Mouse (Mus musculus) layer of hippocampus, adult 9-11 months (tissue): ENCODE data around the gene Rnf150.

ENCODE experiments used
- DNase-seq: peaks from one replicate; pipeline ENCODE4 v3.0.0; 2022

Rnf150 gene

DNA sequence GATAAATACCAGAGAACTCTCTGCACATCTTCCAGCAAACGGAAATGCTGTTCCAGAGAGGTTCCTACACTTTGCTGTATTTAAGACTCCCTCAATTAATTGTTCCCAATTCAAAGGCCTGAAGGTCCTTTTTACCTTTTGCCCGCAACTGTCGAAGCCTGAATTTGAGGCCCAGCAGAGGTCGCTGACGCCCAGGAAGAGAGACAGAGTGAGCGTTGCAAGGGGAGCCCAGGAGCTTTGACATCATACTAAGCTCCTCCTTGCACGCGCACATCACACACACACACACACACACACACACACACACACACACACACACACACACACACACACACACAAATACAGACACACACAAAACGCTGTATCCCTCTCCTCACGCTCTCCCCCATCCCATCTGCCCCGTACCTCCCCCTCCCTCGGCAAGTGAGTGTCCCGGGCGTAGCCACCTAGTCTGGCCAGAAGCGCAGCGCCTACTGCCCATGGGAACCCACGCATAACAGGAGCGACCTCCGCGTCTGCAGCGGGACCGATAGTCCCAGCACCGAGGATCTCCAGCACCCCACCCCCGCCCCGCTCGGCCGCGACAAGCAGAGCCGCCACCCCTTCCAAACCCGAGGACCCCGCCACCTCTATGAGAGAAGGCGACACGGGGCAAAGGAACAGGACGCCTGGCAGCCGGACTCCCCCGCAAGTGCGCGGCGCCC lies at the start of gene Rnf150:
Gene Rnf150 (plus strand): TSS at position 316 of the 704 bp plus-strand sequence.
- peak; percentile 83 for DNase-seq

DNA sequence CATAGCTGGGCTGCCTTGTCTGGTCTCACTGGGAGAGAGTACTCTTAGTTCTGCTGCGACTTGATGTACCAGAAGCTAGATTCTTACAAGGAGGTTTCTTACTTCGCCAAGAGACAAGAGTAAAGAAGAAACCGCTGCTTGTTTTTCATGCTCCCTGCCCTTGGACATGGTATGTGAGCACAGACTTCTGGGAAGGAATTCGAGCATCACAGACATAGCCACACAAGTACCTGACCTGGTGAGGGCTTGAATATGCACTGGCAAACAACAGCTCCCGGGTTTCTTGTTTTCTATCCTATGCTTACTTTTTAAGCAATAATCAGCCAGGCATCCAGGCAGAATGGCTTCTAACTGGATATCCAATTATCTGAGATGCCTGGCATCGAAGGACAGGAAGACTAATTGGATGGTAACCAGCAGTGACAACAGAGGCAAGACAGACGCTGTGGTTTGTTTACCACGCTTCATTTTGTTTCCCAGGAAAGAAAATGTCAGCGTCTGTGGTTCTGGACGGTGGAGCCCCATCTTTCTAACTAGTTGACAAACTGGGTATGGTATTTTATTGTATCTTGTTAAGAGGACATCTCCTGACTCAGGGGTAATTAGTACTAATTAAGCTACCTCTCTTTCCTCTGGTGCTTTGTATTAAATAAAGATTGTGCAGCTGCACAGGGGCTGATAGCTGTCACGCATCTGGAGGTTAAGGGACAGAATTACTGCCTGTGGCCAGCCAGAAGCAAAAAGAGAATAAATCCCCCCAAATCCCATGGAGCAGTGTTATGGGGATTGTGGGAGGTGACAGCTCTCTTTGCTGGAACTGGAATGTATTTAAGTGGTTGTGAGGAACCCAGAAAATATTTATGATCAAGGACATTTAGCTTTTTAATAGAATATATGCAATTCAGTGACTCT lies 36.8 kb upstream of the Rnf150 start:
- DNase-seq: no peak

DNA sequence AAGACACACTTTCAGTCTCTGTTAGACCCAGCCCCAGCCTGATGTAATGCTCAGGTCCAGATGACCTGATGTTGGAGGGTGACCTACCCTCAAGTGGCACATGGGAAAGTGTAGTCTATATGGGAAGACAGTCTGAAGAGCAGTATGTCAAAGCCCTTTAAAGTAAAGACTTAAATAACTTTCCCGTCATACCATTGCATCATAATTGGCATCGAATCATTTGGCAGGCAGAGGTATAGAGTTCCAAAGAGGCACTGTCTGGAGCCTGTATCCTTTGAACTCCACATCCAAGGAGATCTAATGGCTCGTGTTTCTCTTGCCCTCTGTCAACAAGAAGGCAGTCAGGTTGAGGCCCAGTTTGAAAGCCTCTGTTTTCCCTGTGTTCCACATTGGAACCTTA lies 22.7 kb upstream of the Rnf150 start:
- DNase-seq: no peak

DNA sequence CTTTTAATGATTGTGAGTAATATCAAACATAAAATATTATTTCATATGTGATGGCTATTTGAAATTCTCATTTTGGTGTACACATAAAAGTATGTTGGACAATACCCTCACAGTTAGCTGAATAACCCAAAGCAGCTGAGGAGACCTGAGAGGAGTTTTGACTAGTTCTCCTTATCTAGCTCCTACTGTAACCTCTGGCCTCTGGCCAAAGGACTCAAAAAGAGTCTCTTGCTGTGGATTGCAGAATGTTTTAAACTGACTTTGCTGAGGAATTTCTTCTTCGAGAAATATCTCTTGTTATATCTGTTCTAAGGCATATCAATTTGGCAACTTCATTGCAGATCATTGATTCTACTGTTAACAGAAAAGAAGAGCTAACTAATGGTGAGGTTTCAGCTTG lies 22.2 kb upstream of the Rnf150 start:
- no peak for DNase-seq

DNA sequence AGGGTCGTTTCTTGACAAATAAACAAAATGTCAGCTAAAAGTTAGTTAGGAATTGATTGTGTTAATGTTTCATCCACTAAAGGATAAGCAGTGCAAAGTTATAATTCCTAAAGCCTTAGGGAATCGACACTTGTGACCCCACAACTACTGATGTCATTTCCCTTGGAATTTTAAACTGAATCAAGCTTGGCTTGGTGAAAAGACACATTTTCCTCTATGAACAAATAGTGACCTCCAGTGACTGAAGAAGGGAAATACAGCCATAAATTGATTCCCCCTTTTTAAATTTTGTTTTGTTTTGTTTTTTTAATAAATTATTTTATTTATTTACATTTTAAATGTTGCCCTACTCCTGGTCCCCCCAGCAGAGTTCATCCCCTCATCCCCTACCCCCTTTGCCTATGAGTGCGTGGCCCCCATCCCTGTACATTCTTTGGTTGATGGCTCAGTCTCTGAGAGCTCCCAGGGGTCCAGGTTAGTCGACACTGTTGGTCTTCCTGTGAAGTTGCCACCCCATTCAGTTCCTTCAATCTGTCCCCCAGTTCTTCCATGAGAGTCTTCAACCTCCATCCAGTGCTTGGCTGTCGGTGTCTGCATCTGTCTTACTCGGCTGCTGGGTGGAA lies 21.5 kb upstream of the Rnf150 start:
- no peak for DNase-seq

DNA sequence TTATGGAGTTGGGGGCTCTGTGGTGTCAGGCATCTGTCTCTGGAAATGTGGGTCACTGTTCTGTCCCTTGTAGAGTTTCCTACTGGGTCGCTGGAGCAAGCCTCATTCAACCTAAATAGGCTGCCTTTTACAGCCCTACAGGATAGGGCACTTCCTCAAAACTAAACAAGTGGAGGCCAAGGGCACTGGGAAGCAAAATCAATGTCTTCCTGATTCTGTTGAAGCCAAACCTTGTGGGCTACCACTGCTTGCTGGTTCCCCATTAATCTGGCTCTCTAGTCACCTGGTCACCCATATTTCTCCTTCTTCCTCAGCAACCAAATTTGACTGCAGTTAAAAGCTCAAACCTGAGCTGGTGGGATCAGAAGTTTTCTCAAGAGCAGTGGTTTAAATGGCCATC lies 19.5 kb upstream of the Rnf150 start:
- DNase-seq: no peak

DNA sequence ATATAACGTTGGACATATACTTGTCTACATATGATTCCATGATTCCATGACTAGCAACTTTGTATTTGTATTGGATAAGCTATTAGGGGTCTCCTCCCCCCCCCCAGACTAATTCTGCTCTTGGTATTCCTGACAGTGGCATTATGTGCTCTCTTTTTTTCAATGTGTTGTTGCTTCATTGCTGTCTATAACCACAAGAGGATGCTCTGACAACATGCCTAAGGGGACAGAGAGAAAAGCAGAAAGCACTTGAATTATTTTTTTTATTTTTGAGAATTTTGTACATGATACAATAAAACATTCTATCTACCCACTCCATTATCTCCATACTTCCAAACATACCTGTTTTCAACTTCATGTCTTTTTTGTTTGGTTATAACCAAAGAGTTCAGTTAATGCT lies 18.7 kb upstream of the Rnf150 start:
- DNase-seq: no peak

DNA sequence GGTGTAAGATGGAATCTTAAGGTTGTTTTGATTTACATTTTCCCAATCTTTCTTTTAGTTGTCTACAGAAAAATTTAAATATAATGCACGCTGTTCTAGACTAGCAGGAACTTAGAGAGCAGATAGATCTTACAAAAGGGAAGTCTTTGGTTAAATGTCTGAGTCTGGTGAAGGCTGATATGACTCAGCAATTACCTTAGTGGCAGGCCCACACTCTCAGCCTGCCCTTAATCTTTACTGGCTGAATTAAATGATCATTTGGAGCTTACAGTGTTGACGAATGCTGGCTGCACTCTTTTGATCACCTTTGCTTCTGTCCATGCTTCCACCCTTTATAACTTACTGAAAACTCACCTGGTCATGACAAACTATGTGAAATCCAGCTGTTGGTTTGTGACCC lies 17.1 kb upstream of the Rnf150 start:
- no peak for DNase-seq

DNA sequence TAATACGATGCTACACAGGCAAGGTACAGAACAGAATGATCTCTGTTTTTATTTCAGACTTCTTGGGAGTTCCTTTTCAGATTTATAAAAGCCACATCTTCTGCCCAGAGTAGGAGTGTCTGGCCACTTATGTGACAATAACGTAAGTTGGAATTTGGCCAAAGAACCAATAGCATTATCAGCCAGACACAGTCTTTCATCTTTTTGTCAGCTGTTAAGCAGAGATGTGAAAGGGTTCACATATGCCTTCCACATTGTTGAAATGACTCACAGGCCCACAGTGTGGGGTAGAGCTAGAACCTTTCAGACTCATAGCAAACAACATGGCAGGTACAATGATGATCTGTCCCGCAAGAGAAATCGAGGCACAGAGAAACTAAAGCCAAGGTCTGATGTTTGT lies 16.4 kb upstream of the Rnf150 start:
- no peak for DNase-seq

DNA sequence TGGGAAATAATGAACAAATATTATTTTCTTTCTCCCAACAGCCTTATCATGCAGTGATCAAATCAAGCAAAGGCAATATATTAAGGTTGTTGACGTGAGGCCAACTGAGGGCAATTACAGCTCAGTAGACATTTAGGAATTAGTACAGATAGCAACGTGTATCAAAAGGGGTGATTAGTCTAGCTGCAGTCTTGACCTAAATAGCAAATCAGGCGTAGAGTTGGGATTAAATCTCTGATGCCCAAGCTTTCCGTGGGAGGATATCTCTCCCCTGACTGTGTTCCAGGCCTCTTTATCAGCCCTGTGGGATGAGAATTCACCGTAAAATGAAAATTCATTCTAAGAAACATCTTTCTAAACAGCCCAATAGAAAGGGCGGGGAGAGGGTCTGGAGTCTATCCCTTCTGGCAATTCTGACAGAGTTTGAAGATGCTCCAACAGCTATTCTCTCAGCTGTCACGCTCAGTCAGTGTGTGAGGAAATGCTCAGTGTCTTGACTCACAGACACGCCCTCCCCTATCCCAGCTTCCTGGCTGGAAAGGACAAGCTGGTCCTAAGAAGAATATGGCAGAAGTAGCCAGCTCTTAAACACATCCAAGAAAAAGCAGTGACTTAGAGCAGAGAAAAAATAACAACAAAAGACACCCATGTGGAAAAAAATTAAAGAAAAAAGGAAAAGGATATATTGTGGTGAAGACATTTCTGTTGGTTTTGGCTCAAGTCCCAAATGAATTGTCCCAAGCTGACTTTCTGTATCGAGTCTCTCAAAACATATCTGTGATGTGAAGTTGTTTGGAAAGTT lies 4.4 kb upstream of the Rnf150 start:
- peak; percentile 9 for DNase-seq

DNA sequence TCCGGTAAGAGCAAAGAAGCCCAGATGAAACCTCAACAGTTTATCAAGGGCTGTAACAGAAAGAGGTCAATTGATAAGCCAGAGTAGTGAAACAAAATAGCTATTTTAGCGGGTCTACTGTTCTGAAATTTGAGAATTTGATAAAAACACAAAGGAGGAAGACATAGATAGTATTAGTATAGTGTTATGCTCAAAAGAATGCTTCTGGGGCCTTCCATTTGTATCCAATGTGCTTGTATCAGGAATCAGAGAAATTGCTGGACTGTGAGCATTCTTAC lies 3.9 kb upstream of the Rnf150 start:
- no peak for DNase-seq

DNA sequence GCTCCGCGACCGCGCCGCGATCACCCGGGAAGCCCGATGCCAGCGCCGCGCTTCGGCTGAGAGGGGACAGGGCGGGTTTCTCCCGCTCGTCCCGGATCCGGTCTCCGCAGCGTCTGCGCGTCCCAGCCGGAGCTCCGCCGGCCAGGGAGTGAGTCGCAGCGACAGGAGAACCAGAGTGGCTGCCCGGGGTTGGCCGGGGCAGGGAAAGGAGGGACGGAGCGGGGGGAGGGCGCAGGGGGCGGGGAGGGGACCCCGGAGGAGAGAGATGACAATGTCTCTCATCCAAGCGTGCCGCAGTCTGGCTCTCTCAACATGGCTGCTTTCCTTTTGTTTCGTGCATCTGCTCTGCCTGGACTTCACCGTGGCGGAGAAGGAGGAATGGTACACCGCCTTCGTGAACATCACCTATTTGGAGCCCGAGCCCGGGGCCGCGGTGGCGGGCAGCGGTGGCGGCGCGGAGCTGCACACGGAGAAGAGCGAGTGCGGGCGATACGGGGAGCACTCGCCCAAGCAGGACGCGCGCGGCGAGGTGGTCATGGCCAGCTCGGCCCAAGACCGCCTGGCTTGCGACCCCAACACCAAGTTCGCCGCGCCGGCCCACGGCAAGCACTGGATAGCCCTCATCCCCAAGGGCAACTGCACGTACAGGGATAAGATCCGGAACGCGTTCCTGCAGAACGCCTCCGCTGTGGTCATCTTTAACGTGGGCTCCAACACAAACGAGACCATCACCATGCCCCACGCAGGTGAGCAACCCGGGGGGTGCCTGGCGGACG lies 777 bp downstream of the Rnf150 start:
- DNase-seq: peak; percentile 44

DNA sequence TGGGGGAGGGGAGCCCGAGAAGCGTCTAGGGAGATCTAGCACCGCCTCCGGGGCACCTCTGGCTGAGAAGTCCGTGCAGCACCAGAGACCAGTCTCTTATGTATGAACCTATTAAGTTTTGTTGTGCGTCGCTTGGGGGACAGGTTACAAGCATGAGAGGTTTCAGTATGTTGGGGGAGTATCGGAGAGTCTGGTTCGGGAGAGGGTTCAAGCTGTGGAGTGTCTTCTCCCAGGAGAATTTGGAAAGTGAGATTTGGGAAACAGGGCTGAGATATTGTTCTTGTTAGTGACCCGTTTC lies 1.3 kb downstream of the Rnf150 start:
- no peak for DNase-seq

DNA sequence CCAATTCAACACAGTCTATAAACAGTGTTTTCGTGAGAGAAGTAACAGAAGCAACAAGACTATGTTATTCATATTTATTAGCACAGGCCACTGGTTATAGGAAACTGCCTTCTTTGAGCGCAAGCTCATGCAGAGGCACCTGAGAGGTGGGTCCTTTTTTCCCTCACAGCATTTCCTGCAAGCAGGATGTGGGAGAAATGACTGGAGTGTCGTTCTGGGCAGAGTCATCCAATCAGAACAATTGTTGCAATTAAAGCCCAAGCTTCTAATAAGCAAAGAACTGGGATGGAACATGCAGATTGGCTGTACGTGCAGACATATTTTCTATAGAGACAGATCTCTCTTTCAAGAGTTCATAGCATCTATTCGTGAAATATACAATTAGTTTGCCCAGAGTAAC lies 2.1 kb downstream of the Rnf150 start:
- peak; percentile 27 for DNase-seq

DNA sequence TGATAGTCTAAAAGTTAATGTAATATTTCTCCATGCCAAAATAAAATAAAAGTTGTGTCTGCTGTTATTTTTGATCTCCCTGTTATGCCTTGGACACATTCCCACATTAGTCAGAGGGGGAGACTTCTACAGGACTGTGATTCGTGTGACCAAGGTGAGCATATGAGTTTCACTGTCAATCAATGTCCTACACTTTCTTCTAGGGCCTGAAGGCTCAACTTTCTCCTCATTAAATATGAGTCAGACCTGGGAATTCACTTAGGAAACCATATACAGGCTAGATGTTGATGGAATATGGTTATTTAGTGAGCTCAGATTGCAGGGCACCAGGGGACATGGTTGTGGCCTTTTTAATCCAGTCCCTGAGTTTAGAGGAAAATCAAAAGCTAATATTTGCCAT lies 3.1 kb downstream of the Rnf150 start:
- no peak for DNase-seq

DNA sequence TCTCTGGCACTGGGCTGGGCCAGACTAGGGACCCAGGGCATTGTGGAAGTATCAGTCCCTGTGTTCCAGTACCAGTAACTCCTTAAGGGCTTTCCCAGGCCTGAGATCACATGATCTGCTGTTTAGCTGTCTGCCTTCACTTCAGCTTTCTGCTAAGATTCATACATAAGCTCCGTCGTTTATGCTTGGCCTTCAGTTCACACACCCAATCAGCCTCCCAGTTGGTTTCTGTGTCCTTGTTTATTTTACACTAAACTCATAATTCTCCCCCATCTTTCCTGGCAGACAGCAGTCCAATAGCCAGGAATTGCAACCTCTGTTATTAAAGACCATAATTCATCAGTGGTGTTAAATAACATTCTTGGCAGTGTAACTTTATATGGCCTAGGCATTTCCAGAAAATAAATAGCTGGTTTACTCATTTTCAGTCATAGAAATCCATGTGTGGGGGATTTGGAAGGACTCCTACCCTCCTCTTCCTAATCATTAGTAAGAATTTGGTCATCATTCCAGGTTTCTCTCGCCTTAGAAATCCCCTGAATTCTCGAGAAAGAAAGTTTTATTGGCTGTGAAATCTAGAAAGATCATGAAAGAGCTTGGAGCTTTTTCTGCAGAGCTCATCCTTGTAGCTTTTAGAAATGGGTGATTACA lies 7.8 kb downstream of the Rnf150 start:
- no peak for DNase-seq

DNA sequence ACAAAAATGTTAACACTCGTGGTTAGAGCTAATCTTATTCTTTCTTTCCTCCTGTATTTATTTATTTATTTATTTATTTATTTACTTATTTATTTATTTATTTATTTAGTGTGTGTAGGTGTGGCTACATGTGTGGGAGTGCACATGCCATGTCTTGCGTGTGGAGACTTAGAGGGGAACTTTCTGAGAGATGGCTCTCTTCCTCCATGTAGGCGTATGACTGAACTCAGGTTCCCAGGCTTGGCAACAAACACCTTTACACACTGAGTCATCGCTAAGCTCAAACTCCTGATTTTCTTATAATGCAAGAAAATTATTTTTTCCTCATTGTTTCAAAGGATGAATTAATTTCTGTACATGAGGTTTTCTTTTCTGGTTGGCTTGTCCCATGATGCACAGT lies 8.8 kb downstream of the Rnf150 start:
- no peak for DNase-seq

DNA sequence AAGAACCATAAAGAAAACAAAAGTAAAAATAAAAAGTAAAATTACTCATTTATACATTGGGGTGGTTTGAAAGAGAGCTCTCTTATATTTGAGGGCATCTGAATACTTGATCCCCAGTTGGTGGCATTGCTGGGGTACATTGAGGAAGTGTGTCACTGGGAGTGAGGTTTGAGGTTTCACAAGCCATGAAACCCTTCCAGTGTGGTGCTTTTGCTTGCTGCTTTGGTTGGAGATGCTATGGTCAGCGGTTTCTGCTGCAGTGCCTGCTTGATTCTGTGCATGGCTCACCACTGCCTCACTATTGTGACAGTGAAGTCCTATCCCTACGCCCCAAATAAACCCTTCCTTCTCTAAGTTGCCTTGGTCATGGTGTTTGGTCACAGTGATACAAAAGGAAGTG lies 10.9 kb downstream of the Rnf150 start:
- no peak for DNase-seq

DNA sequence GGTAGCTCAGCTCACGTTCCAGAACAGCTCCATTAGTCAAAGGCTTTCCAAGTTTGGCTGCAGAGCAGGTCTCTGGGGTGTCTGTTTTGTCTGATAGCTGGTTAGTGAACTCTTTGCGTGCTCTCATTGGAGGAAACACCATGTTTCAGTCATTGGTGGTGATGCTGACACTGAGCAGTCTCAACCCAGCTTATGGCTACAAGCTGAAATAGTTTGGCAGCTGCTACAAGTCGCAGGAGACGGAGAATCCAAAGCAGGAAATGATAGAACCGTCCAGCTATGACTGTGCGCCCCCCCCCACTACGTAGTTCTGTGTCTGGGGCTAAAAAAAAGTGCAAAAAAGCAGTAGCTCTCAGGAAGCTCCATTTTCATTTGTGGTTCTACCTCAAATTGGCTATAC lies 12.0 kb downstream of the Rnf150 start:
- no peak for DNase-seq

DNA sequence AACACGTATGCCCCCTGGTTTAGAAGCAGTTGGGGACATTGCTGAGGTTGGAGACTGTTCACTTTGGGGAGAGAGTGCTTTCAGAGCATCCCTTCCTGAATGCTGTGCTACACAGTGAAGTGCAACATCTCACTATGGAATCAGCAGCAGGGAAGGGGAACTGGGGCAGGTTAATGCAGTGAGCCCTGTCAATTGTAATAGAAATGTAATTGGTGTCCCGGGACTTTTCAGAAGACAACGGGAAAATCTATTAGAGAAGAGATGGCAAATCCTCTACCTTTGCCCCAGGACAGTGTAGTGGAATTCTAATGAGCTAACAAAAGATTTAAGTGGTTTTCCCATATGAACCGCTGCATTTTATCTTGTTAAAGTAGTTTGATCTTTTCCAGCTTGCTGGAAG lies 21.3 kb downstream of the Rnf150 start:
- DNase-seq: no peak

DNA sequence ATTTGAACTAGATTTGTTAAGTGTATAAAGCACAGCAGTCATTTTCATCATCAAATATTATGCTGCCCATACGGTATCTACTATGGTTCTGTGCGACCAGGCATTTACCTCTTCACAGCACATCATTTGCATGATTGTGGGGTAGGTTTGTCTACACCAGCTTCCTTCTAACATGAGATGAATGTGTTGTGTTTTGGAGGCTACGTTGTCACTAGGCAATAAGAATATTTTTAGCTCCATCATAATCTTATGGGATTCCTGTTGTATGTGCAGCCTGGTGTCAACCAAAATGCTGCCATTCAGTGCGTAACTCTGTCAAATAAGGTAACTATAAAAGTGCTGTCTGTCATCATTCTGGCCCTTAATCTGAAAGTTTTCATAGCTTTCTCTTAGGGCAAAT lies 24.1 kb downstream of the Rnf150 start:
- DNase-seq: no peak

DNA sequence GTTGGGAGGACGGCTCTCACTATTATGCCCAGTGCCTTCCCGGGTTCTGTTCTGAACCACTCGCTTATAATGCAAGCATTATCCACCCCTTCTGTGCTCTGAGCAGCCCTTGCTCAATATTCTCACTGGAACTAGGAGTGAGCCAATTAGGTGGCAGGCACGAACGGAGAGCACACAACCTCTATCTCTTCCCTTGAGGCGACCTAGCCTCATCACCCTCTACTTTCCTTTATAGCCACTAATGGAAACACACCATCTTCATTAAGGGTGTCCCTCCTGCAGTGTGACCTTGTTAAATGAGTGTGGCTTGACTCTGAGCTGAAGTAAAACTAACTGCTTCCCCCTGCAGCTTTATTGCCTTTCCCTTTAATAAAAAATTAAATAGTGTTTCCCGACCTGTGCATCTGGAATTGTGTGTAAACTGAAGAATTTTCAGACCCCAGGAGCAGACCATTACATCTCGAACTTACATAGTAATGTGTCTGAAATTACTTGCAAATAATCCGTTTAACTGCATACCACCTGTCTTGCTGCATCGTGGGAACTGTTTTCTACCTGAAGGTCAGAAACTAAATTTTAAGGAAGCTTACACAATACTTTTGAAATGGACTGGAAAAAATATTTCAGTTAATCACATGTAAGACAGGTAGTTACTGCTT lies 26.0 kb downstream of the Rnf150 start:
- no peak for DNase-seq
